Mouse (Mus musculus) cerebellum, adult 9-11 months (tissue): ENCODE measurements around the gene Ndufa6.
"Not testable (repeated sequence)": the region's sequence is repeated elsewhere in the genome, so short reads cannot be mapped to it uniquely, and the experiment has no call there.

Experiments
- DNase-seq: peaks from one replicate; pipeline ENCODE4 v3.0.0; 2022

The Ndufa6 gene

DNA sequence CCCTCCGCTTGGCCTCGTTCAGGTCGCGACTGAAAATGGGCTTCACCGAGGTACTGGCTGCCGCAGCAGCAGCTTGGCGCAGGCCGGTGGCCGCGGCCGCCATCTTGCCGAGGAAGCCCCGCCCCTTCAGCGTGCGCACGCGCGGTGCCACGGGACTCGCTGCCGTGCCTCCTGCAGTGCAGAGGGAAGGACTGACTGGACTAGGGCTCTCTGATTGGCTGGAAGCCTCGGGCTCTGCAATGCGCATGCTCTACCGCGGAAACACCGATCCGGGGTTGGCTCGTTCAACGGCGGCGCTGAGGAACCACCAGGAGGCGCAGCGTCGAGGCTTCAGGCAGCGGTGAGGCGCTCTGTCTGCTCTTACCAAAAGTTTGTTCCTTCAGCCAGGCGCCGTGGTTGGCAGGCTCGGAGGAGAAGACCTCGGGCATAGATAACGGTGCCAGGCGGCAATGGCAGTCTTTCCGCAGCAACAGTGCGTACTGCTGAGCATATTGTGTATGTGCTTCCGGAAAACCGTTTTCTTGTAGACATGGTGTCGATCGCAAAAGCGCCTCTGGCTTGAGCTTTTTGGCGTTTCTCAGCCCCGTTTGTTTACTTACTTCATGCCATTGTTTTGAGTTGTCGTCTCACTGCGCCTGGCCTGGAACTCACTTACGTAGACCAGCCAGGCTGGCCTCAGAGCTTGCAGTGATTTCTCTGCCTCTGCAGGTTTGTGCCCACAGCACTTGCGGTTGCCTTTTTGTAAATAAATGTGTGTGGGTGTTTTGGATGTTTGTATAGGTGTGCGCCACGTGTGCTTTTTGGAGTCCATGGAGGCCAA lies at the start of gene Ndufa6:
TSS of gene Ndufa6 (minus strand) at position 197 of the 820 bp plus-strand sequence.
- peak; percentile 98 for DNase-seq

DNA sequence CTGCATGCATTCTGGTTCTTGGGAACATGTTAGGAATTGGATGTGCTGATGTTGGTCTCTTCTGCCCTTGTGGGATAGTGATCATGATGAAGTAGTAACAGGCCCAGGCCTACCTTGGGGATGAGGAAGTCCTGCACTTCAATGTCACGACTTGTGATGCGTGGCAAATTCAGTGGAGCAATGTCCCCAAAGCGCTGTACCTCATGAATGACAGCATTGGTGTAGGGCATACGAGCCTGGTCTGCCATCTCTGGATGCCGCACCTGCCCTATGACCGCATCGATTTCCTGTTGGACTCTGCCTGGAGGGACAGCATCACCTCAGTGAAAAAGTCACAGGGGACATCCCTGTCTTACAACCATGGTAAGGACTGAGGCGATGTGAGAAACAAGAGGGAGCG lies 49.5 kb upstream of the Ndufa6 start:
- no peak for DNase-seq

DNA sequence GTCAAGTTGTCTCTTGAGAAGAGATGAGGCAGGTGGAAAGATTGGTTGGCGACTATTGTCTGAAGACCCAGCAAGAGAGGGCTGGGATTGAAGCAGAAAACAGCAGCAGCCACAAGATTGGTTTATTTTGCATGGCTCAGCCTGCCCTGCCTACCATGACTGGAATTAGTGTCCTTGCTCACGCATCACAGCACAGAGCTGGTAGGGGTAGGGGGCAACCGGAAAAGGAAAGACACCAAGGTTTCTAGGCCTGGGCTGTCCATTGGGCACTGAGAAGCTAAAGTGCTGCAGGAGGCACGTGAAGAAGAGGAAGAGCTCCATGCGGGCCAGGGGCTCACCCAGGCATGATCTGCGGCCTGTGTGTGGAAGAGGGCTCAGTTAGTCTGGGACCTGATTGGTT lies 48.6 kb upstream of the Ndufa6 start:
- DNase-seq = no peak

DNA sequence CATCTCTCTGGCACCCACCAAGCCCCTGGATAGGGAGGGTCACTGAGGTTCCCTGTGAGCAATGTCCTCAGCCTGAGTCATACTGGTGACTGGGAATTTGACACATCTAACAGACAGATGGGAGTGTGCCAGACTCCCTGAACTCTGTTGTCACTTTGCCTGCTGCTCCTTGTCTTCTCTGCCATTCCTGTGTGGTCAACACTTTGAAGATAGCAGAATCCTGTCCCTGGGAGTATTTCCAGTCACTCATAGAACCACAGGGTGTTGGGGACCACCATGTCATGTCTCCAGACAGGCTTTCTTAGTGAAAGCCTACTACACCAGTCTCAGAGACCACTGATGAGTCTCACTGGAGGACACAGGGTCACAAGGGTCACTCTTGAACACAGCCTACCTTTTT lies 48.0 kb upstream of the Ndufa6 start:
- DNase-seq = no peak

DNA sequence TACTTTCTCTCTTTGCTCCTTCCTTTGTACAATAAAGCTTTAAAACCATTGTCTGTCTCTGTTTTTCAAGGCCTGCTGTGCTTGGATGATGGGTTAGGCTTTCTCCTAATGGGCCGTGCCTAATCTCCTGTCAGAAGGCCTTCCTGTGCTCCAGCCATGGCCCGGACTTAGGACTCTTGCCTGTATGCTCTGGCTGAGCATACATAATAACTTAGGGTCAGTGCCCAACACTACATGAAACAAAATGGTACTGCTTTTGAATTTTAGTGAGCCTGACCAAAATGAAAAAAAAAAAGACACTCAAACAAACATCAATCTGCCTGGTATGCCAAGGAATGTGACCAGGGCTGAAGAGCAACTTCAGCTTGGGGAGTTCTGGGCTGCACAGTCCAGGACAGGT lies 47.4 kb upstream of the Ndufa6 start:
- DNase-seq = no peak

DNA sequence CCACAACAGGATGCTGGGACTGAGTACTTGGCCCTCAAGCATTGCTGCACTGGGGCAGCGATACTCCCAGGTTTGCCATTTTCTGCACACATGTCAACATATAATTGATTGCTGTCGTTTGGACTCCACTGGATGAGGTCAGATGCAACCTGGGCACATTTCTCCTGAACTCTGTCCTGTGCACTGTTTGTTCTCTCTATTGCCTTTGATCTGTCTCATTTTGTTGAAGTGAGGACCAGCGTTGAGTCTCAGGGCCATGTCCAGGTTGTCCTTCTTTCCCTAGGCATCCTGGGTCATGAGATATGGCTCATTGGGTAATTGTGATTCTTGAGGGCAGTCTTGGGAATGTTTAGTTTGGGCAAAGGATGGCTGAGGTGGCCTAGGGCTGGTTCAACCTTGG lies 41.8 kb upstream of the Ndufa6 start:
- DNase-seq = not testable (repeated sequence)

DNA sequence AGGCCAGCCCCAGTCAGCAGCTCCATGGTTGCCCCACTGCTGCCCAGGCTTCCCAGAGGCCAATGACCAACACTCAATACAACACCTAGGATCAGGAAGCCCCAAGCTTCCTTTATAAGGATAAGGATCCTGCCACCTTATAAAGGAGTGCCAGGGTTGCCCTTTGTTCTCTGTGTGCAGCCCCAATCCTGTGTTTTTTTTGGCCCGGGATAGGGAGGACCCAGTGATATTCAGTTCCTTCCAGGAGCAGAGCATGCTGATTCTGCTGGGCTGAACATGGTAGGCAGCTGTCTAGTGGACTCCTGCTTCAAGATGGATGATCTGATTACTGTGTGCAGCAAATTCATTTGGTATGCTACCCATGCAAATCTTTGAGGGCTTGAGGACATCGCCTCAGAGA lies 39.8 kb upstream of the Ndufa6 start, which contains the start of gene Cyp2d11:
TSS of gene Cyp2d11 (minus strand) at position 101 of the 400 bp plus-strand sequence.
- DNase-seq = not testable (repeated sequence)

DNA sequence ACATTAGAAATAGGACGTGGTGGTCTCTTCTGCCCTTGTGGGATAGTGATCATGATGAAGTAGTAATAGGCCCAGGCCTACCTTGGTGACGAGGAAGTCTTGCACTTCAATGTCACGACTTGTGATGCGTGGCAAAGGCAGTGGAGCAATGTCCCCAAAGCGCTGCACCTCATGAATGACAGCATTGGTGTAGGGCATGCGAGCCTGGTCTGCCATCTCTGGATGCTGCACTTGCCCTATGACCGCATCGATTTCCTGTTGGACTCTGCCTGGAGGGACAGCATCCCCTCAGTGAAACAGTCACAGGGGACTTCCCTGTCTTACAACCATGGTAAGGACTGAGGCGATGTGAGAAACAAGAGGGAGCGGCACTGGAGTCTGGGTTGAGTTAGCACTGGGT lies 35.8 kb upstream of the Ndufa6 start:
- DNase-seq = not testable (repeated sequence)

DNA sequence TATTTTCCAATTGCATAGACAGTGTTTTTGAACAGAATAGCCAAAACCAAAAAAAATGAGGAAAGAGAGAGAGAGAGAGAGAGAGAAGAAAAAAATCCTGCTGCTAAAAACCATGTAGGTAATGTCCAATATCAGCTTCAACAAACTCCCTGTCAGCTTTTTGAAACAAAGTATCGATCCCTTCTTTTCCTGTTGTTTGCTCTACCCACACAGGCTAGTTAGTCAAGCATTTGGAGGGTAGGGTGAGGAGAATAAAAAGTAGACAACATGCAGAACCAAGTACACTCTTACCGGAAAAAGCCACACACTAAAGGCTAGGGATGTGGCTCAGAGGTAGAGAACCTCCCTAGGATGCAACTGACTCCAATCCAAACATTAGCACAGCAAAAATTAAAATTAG lies 31.6 kb upstream of the Ndufa6 start:
- DNase-seq = no peak

DNA sequence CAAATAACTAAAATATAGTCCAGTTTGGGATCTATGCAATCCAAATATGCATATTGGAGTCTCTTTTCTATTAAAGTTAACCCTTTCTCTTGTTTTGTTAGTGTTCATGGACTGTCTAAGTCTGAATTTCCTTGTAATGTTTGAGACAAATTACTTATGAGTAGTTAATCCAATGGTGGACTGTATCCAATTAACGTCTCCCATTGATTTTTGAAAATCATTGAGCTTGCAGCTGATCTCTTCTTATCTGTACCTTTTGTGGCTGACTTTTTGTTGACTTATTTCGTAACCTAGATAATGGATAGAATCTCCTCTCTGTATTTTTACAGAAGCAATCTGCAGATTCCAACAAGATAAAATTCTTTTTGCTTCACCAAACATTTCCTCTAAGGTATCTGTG lies 28.3 kb upstream of the Ndufa6 start:
- DNase-seq = no peak

DNA sequence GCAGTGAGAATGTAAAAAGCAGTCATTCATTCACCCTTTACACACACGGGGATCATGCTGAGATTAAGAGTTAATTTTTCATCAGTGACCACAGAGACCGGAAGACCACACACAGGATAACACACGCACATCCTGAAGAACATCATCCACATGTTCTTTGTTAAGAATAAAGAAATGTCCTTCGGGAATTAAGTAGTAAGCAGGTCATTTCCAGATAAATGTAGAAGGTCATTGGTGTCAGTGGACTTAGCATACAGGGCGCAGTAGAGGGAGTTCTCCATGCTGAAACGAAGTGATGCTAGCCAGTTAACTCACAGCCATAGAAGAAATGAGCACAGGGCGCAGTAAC lies 26.6 kb upstream of the Ndufa6 start:
- DNase-seq = no peak

DNA sequence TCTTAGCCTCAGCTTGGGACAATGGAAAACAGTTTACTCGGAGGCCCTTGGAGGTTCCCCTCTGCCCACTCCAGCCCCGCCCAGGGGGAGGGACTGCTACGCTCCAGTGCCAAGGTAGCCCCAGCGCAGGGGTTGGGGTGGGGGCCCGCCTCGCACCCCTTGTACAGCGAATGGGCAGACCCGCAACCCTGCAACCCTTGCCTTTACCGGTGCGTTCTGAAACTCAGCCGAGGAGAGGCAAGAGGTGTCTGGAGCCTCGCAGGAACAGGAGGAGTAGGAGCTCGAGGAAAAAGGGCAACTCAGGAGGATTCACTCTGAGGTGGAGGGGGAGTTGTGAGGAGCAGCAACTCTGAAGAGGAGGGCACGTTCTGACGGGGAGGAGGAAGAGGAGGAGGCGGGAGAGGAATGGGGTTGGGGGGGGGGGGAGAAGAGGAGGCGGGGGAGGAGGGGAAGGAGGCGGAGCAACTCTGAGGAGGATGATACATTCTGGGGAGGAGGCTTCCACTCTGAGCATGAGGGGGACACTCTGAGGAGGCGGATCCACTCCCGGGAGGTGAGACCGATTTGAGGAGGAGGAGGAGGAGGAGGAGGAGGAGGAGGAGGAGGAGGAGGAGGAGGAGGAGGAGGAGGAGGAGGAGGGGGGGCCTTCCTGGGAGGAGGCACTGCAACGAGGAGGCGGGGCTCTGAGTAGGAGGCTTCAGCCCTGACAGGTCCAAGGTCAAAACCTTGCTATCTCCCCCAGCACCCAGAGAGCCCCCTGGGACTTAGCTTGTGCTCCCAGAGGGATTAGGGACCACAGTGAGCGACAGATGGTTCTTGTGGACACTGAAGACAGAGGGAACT lies 26.0 kb upstream of the Ndufa6 start, which contains the start of gene Cyp2d22:
TSS of gene Cyp2d22 (minus strand) at position 390 of the 843 bp plus-strand sequence.
- peak; percentile 79 for DNase-seq

DNA sequence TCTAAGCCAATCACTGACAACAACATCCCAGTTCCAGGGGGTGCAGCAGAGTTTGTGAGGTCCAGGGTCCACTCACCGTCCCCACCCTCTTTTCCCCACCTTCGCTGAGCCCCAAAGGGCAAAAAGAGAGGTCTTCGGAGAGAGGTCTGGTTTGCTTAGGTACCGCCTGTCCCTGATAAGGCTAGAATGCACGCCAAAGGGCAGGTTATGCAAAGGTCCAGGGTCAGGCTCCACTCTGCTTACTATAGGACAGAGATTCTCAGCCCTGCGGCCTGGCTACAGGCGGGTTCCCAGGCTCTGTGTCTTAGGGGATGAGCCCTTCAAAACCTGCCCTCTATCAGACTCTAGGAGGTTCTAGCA lies 25.4 kb upstream of the Ndufa6 start:
- no peak for DNase-seq

DNA sequence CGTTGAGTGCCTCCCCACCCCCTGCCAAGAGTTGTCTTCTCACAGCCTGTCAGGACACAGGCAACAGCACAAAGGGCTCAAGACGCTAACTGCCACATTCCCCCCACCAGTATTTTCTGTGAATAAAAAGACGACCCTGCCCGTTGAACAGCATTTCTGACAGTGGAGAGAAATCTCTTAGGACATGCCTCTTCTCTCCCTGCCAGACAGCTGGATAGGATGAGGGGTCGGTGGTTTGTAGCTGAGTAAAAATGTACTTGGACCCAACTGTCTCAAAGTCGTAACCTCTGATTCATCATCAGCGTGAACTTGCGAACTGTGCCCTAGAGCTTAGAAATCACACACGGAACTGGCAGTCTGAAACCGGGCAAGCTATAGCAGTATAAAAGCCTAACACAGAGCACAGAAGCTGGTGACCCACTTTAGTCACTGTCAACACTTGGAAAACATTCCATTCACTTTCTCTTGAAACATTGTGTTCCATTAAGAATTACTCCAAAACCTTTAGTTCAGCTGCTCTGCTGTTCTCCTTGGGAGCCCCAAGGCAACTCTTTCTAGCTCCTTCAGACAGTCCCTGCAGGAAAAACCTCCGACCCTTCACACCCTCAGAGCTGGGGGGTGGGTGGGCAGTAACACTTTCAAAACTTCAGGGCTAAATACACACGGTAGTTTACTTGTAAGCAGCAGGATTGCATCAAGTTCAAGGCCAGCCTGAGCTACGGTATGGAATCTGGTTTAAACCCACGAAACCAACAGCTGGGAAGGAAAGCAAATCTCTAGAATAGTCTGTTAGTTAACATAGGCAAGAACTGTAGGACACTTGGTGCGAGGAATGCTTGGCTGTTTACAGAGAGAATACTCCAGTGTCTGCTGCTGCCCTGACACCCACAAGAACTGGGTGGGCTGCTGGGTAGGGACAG lies 24.4 kb upstream of the Ndufa6 start:
- DNase-seq = no peak

DNA sequence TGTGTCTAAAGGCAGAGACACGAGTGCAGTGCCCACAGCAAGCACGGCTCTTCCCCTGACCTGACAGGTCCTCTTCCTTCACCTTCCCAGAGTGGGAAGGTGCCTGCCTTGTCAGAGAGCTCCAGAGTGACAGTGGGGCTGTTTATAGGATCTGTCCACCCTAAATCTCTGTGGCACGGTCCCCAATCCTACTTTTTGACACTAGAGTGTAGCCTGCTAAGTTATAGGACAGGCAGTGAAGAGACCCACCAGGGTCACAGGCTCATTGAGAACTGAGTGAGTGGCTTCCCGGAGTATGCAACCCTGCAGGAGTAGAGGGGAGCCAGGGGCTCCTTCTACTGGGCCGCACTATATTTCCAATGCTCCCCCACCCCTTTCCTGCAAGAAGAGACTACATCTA lies 23.6 kb upstream of the Ndufa6 start:
- DNase-seq = no peak

DNA sequence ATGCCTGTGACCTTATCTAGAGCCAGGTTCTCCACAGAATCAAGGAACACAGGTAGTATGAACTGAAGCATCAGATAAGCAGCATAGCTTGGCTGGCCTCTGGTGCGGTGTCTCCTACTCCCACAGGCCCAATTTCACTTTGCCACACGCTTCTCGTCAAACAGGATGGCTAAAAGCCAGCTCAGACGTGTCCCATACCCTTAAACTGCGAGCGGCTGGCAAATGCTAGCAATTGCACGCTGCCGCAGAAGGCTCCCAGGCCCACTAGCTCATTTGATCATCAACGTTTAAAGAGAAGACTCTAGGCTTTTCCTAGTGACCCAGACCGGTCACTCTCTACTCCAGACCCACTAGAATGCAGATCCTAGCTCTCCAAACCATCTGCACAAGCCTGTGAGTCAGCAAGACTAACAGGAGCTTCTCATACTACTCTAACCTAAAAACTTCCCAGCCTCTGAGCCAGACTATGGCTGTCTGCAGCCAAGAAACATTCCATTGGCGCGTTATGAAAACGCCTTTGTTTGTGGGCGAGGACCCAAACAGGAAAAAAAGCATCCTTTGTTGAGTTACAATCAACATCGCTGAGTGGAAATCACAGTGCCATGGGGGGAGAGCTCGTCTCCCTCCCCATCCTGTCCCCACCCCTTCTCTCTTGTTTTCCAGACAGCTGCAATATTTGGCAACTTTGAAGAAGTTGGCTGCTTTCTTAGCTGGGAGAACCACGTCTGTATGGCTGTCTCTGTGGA lies 22.4 kb upstream of the Ndufa6 start:
- peak; percentile 51 for DNase-seq

DNA sequence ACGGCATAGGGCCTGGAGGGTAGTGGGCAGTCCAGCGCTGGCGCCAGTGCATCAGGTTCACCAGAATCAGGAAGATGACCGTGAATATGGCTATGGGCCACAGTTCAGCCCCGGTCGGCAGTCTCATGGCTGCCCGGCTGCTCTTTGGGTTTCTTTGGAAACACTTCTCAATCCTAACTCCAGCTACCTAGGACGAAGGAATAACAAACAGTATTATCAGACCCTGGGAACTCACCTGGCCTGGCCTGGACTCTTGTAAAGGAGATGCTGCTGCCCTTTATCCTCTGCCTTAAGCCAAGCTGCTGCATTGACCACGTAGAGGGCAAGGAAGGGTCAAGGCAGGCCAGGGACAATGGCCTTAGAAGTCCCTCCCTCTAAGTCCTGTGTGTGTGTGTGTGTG lies 21.7 kb upstream of the Ndufa6 start:
- no peak for DNase-seq

DNA sequence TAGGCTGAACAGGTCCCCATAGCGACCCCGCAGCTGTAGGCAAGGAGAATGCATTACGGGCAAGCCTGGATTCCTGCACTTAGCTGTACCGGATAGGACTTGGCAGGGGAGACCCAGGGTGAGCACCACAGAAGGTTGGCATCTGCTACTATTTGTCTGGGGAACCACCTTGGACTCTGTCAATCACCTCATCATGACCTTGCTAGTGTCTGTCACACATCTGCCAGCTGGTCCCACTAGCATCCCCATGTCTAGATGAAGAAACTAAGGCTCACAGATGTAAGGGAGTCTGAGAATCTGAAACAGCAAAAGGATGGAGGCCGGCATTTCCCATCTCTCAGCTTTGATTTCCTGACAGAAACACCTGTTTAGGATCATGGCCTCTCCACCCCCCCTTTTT lies 20.3 kb upstream of the Ndufa6 start:
- DNase-seq = no peak

DNA sequence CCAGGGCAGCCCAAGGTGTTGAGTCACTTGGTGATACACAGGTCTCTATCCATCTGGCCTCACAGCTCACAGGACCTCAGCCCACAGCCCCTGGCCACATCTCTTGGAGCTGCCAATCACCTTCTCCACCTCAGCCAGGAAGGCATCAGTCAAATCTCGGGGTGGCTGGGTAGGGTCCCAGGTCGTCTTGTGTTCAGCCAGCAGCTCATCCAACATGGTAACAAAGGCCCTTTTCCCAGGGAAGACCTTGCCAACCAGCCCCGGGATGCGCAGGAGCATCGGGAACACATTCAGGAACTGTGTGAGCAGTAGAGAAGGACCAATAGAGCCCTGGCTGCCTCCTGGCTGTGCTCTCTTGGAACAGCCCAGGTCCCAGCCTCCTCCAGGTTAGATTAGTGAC lies 18.9 kb upstream of the Ndufa6 start:
- DNase-seq = no peak

DNA sequence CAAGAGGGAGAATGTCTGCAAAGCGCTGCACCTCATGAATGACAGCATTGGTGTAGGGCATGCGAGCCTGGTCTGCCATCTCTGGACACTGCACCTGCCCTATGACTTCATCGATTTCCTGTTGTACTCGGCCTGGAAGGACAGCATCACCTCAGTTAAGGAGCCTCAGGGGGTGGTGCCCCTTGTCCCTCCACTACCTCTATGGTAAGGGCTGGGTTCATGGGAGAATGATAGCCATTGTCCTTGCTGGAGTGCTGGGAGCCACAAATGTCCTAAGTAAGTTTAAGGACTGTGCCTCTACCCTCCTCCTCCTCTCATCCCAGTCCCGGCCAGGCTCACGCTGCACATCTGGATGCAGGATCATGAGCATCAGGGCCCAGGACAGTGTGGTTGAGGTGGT lies 18.3 kb upstream of the Ndufa6 start:
- no peak for DNase-seq

DNA sequence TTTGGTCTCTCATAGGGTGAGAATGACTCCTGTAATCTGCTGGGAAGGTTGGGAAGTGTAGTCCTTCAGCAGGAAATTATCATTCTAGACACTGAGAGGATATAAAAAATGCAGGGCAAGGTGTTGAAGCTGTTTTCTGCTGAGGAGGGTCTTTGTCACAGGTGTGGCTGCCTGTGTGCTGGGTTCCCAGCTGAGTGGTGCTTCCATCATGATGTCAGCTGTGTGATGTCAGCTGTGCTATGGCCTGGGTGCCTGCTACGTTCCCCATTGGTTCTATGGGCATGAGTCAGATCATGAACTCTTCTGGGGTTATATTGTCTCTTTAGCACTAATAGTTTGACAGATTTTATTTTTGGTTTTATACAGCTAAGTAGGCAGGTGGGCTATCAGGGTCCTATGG lies 14.7 kb upstream of the Ndufa6 start:
- DNase-seq = no peak

DNA sequence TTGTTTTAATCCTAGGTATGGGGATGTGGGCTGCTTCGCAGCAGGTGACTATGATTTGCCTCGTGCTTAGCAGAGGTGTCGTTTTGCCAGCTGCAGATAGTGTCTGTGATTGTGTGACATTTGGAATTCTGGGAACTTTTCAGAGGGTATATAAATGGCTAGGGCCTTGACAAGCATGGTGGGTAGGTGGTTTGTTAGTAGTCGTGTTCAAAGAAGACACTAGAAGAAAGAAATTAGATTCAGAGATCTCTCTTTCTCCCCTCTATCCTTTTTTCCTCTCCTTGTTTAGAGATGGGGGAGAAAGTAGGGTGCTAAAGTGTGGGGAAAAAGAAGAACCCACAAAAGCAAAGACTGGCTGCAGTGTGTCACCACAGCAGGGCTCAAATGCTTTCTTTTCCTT lies 14.0 kb upstream of the Ndufa6 start:
- no peak for DNase-seq
